Mouse (Mus musculus) frontal cortex, postnatal 25 days (tissue): ENCODE results near the gene Epyc.
"Not testable (repeated sequence)": the region's sequence is repeated elsewhere in the genome, so short reads cannot be mapped to it uniquely, and the experiment has no call there.

Source experiments
- DNase-seq, 2 experiments: peaks; one replicate each; pipeline ENCODE4 v3.0.0; 2022; ENCODE audit warnings: low spot score in 2 of 2

Epyc gene

DNA sequence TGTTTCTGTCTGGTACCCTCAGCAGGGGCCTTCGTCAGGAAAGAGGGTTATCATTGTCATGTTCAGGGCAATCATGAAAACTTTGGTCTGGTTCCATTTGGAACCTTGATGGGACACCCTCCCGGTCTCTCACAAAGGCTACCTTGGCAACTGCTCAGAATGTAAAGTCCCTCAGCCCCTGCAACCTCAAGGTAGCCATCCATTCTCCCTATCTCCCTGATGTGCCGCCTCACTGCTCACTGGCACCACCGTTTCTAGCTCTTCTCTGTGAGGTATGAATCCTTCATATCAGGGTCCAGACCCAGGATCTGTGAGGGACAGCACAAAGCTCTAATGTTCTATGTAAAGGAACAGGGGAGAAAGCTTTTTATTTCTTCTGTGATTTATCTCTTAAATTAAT, 70.7 kb downstream of the Epyc start:
- DNase-seq: no peak

DNA sequence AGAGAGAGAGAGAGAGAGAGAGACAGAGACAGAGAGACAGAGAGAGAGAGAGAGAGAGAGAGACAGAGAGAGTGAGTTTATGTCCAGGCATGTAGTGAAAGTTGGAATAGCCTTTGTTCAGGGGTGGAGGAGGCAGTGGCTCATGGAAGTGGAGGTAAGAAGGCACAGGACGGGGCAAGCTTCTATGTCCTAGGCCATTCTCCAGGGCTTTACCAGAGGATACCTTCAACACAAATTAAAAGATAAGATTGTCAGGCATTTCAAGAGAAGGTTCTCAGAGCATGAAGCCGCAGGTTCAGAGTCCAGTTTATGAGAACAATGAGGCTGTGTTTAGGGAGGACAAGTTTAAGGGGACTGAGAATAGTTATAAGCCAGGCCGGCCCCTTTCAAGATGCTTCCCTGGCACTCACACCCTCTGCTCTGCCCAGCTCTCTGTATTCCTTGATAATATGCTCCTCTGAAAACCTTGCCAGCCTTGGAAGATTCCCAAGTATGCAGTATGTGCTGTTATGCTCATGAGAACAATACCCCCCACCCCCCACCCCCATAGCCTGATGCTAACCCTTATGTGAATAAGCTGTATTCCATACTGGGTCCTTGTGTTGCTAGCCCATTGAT, 71.5 kb downstream of the Epyc start:
- DNase-seq: no peak

DNA sequence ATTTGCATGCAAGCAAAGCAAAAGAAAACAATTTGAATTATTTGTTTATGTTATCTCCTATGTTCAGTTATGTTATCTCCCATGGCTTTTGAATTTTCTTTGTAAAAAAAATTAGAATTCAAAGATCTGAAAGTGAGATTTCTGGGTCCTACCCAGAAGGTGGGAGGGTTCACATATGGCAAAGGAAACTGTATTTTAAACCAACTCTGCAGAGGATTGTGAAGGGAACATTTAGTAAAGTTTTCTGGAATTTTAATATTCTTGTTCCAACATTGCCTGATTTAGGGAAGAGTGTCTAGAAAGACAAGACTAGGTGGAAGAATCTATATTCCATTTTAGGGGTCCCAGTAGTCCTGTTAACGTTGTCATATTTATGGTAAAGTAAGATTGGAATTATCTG, 73.4 kb downstream of the Epyc start:
- DNase-seq: no peak

DNA sequence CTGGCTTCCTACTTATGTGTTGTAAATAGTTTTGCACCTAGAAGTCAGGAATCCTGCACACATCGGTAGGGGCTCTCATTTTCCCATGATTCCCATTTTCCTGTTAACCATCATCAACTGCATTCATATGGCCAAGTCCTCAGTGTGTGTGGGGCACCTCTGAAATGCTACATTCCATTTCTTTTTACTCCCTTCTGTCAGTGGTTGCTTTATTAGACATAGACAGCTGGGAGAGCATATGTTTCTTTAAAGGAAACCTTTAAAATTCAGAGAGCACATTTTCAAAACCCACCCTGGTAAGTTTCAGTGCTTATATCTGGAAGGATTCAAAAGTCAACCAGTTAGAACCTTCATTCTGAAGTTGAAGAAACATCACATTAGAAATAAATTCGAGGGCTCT, 74.2 kb downstream of the Epyc start:
- no peak for DNase-seq

DNA sequence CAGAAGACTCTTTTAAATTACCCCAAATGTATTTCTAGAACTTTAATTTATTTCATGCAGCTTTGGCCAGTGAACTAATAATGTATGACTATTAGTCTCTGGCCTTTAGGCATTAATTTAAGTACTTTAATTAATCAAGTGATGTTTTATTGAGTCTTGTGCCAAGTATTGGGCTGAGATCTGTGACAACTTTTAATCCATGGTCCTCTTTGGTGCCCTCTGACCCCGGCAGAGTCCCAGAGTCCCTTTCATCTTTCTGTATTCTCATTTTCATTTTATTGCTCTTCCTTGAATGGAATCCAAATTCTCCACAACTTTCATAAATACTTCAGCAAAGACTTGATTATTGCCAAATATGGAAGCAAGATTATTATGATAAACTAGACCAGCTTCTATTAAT, 76.8 kb downstream of the Epyc start:
- DNase-seq: no peak

DNA sequence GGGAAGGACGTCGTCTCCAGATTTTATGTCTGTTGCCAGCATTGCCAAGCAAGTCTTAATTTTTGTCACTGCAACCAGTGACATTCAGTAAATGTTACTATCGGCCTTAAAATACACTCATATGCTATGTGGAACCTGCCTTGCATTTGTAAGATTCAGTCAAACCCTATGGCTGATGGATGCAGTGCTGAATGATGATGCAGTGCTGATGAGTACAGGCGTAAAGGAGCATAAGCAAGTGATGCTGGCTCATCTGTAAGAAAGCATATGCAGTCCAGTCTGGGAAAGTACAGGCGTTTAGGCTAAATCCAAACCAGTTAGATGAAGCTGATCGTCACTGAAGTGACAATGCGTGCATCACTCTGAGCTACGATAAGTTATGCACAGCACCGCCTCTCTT, 78.8 kb downstream of the Epyc start:
- DNase-seq: no peak

DNA sequence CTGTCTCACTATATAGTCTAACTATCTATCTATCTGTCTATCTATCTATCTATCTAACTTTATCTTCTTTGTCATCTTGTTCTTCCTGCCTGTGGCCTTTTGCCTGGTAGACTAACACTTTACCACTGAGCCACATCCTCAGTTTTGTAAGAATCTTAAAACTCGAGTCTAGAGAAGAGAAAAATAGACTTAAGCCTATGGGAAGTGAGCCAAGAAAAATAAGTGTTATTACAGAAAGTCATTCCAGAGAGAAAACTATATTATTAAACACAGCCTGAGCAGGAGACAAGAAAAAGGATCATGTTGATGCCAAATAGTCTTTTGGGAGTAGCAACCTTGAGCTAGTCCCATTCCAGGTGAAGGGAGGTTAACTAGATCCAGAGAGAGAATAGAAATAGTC, 82.1 kb downstream of the Epyc start:
- DNase-seq: no peak

DNA sequence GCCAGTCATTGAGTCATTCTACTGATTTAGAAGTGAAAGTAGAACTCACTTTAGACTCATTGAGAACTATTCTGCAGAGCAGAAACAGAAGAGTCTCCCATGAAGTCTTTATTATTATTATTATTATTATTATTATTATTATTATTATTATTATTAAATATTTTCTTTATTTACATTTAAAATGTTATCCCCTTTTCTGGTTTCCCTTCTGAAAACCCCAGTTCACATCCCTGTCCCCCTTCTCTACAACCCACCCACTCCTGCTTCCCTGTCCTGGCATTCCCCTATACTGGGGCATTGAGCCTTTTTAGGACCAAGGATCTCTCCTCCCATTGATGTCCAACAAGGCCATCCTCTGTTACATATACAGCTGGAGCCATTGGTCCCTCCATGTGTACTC, 82.8 kb downstream of the Epyc start, which contains the start of gene C030005K15Rik:
Gene C030005K15Rik (minus strand): TSS at position 101 of the 400 bp plus-strand sequence.
- not testable (repeated sequence) for DNase-seq
